Mouse (Mus musculus): ENCODE results near the gene Pole3.

GRCm38 (mm10) chr4:62557436-62557835 lies 32.6 kb upstream of the Pole3 start:
- TF ChIP-seq CTCF (IDR thresholded peaks at IDR 0.05; ENCODE audit: low read depth, low read length) (no peak), GATA1 (IDR thresholded peaks at IDR 0.05; ENCODE audit: borderline replicate concordance, low read length) (no peak), POLR2AphosphoS5 (IDR thresholded peaks at IDR 0.05; ENCODE audit: insufficient replicate concordance, low read depth, low read length) (no peak), TAL1 (conservative IDR thresholded peaks at IDR 0.05; ENCODE audit: low read depth, low read length) (no peak)
